Mouse (Mus musculus): ENCODE data around the gene Casp7. TPM values are rescaled to one million over a fixed set of nuclear protein-coding genes. Genes with fewer than 3 reads are reported as not detected.
"Not testable (repeated sequence)": the region's sequence is repeated elsewhere in the genome, so short reads cannot be mapped to it uniquely, and the experiment has no call there.

The Casp7 gene
- polyA plus RNA-seq, 1 experiment from 2014 or later: 23.5 TPM

DNA sequence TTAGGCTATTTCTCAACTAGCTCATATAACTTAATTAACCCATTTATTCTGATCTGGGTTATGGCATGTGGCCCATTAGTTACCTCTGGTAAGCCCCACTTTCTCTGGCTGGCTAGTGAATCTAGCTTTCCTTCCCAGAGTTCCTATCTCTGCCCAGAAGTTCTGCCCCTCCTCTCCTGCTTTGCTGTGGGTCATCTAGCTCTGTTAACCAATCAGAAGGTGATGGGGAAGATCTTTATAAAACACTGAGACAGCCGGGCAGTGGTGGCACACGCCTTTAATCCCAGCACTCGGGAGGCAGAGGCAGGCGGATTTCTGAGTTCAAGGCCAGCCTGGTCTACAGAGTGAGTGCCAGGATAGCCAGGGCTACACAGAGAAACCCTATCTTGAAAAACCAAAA lies 13.0 kb downstream of the Casp7 start:
- not testable (repeated sequence) for H3K4me2 ChIP-seq; H3K4me3 ChIP-seq; H3K27me3 ChIP-seq (replicated peaks); ATAC-seq (replicated peaks); H3K27ac ChIP-seq; H3K9ac ChIP-seq; H3K9me3 ChIP-seq; H3K36me3 ChIP-seq (replicated peaks); H3K4me1 ChIP-seq
- WGBS: 95% methylated on average over 4 of the region's 4 CpGs

- Histone ChIP-seq H3K36me3 (replicated peaks) (no peaks in the 10 kb centered on the region), H3K27ac (no peak overlapping the region), H3K9me3 (no peaks in the 10 kb centered on the region), H3K4me3 (no peak overlapping the region), H3K27me3 (replicated peaks) (no peaks in the 10 kb centered on the region), H3K9ac (no peak overlapping the region), H3K4me2 (no peak overlapping the region), H3K4me1 (peaks cover 4% of the 10 kb centered on the region)
- WGBS: 92% methylated on average over 4 of the region's 4 CpGs
- no peak for ATAC-seq (replicated peaks)
Measured at GRCm38 (mm10) chr19:56418404-56418803, 21.5 kb downstream of the Casp7 start.

DNA sequence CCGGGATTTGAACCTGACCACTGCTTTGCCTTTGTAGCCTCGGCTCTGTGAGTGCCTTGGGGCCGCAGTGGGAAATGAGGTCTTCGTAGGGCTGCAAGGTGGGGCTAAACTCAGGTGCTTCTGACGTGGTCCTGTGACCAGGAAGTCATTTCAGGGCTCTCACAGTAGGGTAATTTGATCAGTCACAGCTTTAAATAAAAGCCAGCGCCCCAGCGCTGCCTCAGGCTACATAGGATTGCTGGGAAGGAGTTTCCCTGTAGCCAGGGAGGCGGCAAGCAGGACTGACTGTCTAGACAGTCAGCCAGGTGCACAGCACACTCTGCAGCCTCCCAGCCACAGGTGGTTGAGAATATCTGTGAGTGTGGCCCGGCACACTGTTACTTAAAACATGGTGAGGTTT lies 22.5 kb downstream of the Casp7 start:
- Histone ChIP-seq H3K4me3 (no peak overlapping the region), H3K9me3 (no peaks in the 10 kb centered on the region), H3K36me3 (replicated peaks) (no peaks in the 10 kb centered on the region), H3K9ac (no peak overlapping the region), H3K27me3 (replicated peaks) (no peaks in the 10 kb centered on the region), H3K4me1 (peaks cover 7% of the 10 kb centered on the region), H3K27ac (no peak overlapping the region), H3K4me2 (no peak overlapping the region)
- no peak for ATAC-seq (replicated peaks)
- 77% methylated on average over 9 of the region's 9 CpGs for WGBS

- 86% methylated on average over 3 of the region's 3 CpGs for whole genome bisulfite sequencing
- no peaks in the 10 kb centered on the region for H3K27me3 ChIP-seq (replicated peaks)
- H3K9ac ChIP-seq: no peak overlapping the region
- no peaks in the 10 kb centered on the region for H3K9me3 ChIP-seq
- ATAC-seq (replicated peaks): no peak
- no peaks in the 10 kb centered on the region for H3K36me3 ChIP-seq (replicated peaks)
- H3K4me2 ChIP-seq: no peak overlapping the region
- peaks cover 7% of the 10 kb centered on the region for H3K4me1 ChIP-seq
- no peak overlapping the region for H3K27ac ChIP-seq
- H3K4me3 ChIP-seq: no peak overlapping the region
Measured at GRCm38 (mm10) chr19:56420345-56420744, 23.4 kb downstream of the Casp7 start.

DNA sequence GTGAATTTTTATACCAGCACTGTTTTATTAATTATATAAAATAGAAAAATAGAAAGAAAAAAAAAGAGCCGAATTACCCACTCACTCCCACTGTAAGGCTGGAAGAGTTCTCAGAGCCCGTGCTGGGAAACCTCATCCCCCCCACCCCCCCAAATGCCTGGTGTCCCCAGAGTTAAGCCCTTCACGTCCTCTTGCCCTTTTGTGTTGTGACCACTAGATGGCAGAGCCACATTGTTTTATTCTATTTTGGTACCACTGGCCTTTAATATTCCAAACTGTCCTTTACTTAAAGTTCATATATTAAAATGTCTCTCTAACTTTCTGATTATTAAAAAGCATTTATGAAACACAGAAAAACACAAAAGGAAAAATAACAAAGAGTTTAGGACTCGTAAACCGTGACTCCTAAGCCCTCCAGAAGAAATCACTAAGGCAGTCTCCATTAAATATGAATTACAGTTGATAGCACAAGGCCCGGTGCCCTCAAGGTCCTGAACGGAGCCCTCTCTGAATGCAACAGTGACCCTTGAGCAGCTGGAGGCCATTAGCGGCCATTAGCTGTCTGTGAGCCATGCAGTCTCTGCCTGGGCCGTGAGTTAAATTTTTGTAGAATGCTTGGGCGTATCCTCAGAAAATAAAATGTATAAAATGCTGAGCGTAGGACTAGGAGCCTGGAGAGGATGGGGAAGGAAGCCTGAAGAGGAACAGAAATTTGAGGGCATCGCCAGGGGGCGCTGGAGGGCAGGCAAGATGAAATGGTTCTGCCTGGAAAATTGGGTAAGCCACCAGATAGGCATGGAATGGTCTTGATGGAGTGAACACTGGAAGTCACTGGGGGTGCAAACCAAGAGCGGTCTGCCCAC lies 25.8 kb downstream of the Casp7 start:
- WGBS: 30% methylated on average over 14 of the region's 14 CpGs
- H3K36me3 ChIP-seq (replicated peaks): no peaks in the 10 kb centered on the region
- H3K9ac ChIP-seq: no peak overlapping the region
- no peak overlapping the region for H3K4me2 ChIP-seq
- no peaks in the 10 kb centered on the region for H3K27me3 ChIP-seq (replicated peaks)
- no peaks in the 10 kb centered on the region for H3K9me3 ChIP-seq
- peaks cover 19% of the 10 kb centered on the region for H3K4me1 ChIP-seq
- peak; percentile 54; the same call in 1 of the 2 replicates for ATAC-seq (replicated peaks)
- H3K4me3 ChIP-seq: no peak overlapping the region
- H3K27ac ChIP-seq: 0 out of 2 replicates have a peak overlapping the region, but pooled peaks have one; percentile 39

GRCm38 (mm10) chr19:56423370-56423769 lies 26.4 kb downstream of the Casp7 start:
- no peaks in the 10 kb centered on the region for H3K9me3 ChIP-seq
- H3K4me1 ChIP-seq: peaks cover 19% of the 10 kb centered on the region
- no peak overlapping the region for H3K27ac ChIP-seq
- WGBS: 59% methylated on average over 12 of the region's 12 CpGs
- no peak overlapping the region for H3K9ac ChIP-seq
- H3K4me3 ChIP-seq: no peak overlapping the region
- ATAC-seq (replicated peaks): peak; percentile 9; the same call in 1 of the 2 replicates
- H3K4me2 ChIP-seq: no peak overlapping the region
- H3K27me3 ChIP-seq (replicated peaks): no peaks in the 10 kb centered on the region
- H3K36me3 ChIP-seq (replicated peaks): no peaks in the 10 kb centered on the region

- WGBS: 79% methylated on average over 17 of the region's 17 CpGs
- ATAC-seq (replicated peaks): no peak
Measured at GRCm38 (mm10) chr19:56424606-56425395, 27.9 kb downstream of the Casp7 start.

GRCm38 (mm10) chr19:56425492-56425891 lies 28.6 kb downstream of the Casp7 start:
- no peak for ATAC-seq (replicated peaks)
- H3K9ac ChIP-seq: no peak overlapping the region
- H3K27ac ChIP-seq: peak overlapping the region; percentile 40; the same call in 1 of the 2 replicates
- H3K4me2 ChIP-seq: no peak overlapping the region
- no peaks in the 10 kb centered on the region for H3K36me3 ChIP-seq (replicated peaks)
- no peak overlapping the region for H3K4me3 ChIP-seq
- no peaks in the 10 kb centered on the region for H3K27me3 ChIP-seq (replicated peaks)
- WGBS: 62% methylated on average over 9 of the region's 9 CpGs
- peaks cover 19% of the 10 kb centered on the region for H3K4me1 ChIP-seq
- no peaks in the 10 kb centered on the region for H3K9me3 ChIP-seq

More at GRCm38 (mm10) chr19:56424606-56425395, 27.9 kb downstream of the Casp7 start:
- no peaks in the 10 kb centered on the region for H3K27me3 ChIP-seq (replicated peaks)
- H3K9ac ChIP-seq: no peak overlapping the region
- no peaks in the 10 kb centered on the region for H3K36me3 ChIP-seq (replicated peaks)
- H3K27ac ChIP-seq: no peak overlapping the region
- peaks cover 19% of the 10 kb centered on the region for H3K4me1 ChIP-seq
- H3K9me3 ChIP-seq: no peaks in the 10 kb centered on the region
- no peak overlapping the region for H3K4me3 ChIP-seq
- H3K4me2 ChIP-seq: no peak overlapping the region

- WGBS: 72% methylated on average over 8 of the region's 8 CpGs
Measured at GRCm38 (mm10) chr19:56430369-56430768, 33.4 kb downstream of the Casp7 start.

GRCm38 (mm10) chr19:56432706-56433105 lies 35.8 kb downstream of the Casp7 start:
- H3K4me1 ChIP-seq: no peaks in the 10 kb centered on the region
- ATAC-seq (replicated peaks): no peak
- H3K4me2 ChIP-seq: no peak overlapping the region
- H3K9me3 ChIP-seq: no peaks in the 10 kb centered on the region
- 76% methylated on average over 10 of the region's 10 CpGs for WGBS
- H3K27me3 ChIP-seq (replicated peaks): no peaks in the 10 kb centered on the region
- no peak overlapping the region for H3K27ac ChIP-seq
- H3K36me3 ChIP-seq (replicated peaks): no peaks in the 10 kb centered on the region
- H3K4me3 ChIP-seq: no peak overlapping the region
- no peak overlapping the region for H3K9ac ChIP-seq

More at GRCm38 (mm10) chr19:56430369-56430768, 33.4 kb downstream of the Casp7 start:
- no peak overlapping the region for H3K4me3 ChIP-seq
- no peak for ATAC-seq (replicated peaks)
- no peak overlapping the region for H3K4me2 ChIP-seq
- no peaks in the 10 kb centered on the region for H3K27me3 ChIP-seq (replicated peaks)
- H3K27ac ChIP-seq: no peak overlapping the region
- H3K9me3 ChIP-seq: no peaks in the 10 kb centered on the region
- H3K9ac ChIP-seq: no peak overlapping the region
- H3K4me1 ChIP-seq: peaks cover 12% of the 10 kb centered on the region
- no peaks in the 10 kb centered on the region for H3K36me3 ChIP-seq (replicated peaks)

DNA sequence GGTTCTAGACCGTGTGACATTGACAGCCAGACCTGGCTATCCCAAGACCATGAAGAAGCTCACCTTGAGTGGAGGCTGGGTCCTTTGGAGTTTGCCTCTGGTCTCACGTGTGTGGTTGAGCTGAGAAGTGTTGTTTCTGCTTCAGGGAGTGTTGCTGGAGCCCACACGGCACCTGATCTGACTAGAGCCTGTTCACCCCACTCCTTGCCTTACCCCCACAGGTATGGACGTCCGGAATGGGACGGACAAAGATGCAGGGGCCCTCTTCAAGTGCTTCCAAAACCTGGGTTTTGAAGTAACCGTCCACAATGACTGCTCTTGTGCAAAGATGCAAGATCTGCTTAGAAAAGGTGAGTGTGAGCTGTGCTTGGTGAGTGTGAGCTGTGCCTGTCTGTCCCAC lies 36.7 kb downstream of the Casp7 start:
- no peaks in the 10 kb centered on the region for H3K36me3 ChIP-seq (replicated peaks)
- H3K9ac ChIP-seq: no peak overlapping the region
- WGBS: 91% methylated on average over 7 of the region's 7 CpGs
- no peaks in the 10 kb centered on the region for H3K27me3 ChIP-seq (replicated peaks)
- ATAC-seq (replicated peaks): no peak
- no peaks in the 10 kb centered on the region for H3K9me3 ChIP-seq
- H3K4me1 ChIP-seq: no peaks in the 10 kb centered on the region
- no peak overlapping the region for H3K27ac ChIP-seq
- no peak overlapping the region for H3K4me2 ChIP-seq
- H3K4me3 ChIP-seq: no peak overlapping the region

DNA sequence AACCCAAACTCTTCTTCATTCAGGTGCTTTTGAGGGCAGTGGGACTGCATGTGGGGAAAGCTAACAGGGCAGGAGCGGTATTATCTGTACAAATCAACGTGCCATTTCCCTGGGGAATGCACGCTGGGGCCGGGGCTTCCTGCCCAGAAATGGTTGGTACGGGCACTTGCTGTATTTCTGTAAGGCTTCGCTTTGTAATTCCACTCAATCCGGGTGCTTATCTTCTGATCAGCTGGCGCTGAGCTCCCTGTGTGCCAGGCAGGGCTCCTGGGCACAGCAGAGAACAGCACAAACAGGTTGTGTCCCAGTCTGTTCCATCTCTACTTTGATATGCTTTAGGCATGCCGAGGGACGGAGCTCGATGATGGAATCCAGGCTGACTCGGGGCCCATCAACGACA lies 39.5 kb downstream of the Casp7 start:
- no peak for ATAC-seq (replicated peaks)
- Histone ChIP-seq H3K36me3 (replicated peaks) (no peaks in the 10 kb centered on the region), H3K9me3 (no peaks in the 10 kb centered on the region), H3K27me3 (replicated peaks) (no peaks in the 10 kb centered on the region), H3K4me2 (no peak overlapping the region), H3K4me1 (no peaks in the 10 kb centered on the region), H3K27ac (no peak overlapping the region), H3K4me3 (no peak overlapping the region), H3K9ac (no peak overlapping the region)
- WGBS: 86% methylated on average over 13 of the region's 13 CpGs
